Comparison of ENCODE assay signal across 8 mouse cellular contexts in the genomic region with DNA sequence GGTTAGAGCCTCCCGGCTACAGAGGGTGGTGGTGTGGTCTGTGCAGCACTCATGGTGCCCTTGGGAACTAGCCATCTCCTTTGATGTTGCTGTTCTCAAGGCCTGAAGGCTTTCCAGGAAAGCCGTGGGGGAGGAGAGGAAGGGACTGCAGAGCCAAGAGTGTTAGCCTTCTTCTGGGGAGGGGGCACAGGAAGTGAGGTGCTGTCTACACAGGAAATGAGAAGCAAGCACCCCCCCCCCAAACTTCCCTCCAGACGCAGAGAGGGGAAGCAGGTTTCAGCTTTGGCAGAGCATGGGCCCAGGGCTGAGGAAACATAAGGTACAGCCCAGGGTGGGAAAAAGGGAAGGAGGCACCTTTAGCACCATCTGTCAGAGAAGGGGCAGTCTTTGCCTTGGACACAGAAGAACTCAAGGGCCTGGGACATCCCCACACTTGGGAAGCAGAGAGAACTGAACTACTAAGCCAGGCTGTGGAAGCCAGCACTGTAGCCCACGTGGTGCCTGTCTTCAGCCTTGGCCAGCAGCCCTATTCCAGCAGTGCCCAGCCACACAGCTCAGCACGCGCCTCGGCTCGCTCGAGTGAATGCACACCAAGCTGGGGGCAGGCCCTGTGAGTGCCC. TPM values are rescaled to one million over a fixed set of nuclear protein-coding genes. Genes with fewer than 3 reads are reported as not detected.
A peak's percentile ranks its signal among the peaks of the same experiment; 100 is the strongest.
DNase-seq lines count a peak whose midpoint lies in the region; ATAC-seq lines count a peak whose summit lies in the region.

No protein-coding gene starts in this region.

- DNase-seq in midbrain, embryonic 14.5 days: no peak
- DNase-seq in cerebellum, adult 18-20 months: peak; percentile 68 to 71
- peak; percentile 51 for DNase-seq in gastrocnemius, adult 18-20 months (ENCODE audit: low spot score)
- peak; percentile 47 for DNase-seq in right cerebral cortex, postnatal 4 days
- no peak for DNase-seq in c-Kit-positive CD71-positive TER-119-positive erythroid progenitor cells, embryonic 14.5 days (ENCODE audit: low spot score)

- peaks cover 2% of the 10 kb centered on the region; the same call in 1 of the 2 replicates for H3K36me3 ChIP-seq in midbrain, embryonic 13.5 days
- peaks cover 5% of the 10 kb centered on the region for H3K36me3 ChIP-seq in midbrain, embryonic 14.5 days (ENCODE audit: control insufficient read depth, insufficient read depth, low read length)
- H3K36me3 ChIP-seq in kidney, embryonic 15.5 days: peaks cover 36% of the 10 kb centered on the region; the same call in 1 of the 2 replicates
- H3K36me3 ChIP-seq in liver, embryonic 15.5 days (replicated peaks): no peaks in the 10 kb centered on the region

- no peaks in the 10 kb centered on the region for H3K27me3 ChIP-seq in midbrain, embryonic 13.5 days
- H3K27me3 ChIP-seq in midbrain, embryonic 14.5 days (ENCODE audit: control insufficient read depth, insufficient read depth, low read length): no peaks in the 10 kb centered on the region
- no peaks in the 10 kb centered on the region for H3K27me3 ChIP-seq in kidney, embryonic 15.5 days
- no peaks in the 10 kb centered on the region for H3K27me3 ChIP-seq in liver, embryonic 15.5 days

- WGBS in midbrain, embryonic 13.5 days: 85% methylated on average over 9 of the region's 9 CpGs
- 83% methylated on average over 9 of the region's 9 CpGs for WGBS in midbrain, embryonic 14.5 days
- WGBS in kidney, embryonic 15.5 days: 44% methylated on average over 9 of the region's 9 CpGs
- WGBS in liver, embryonic 15.5 days (ENCODE audit: insufficient replicate concordance): 15% methylated on average over 9 of the region's 9 CpGs

- ATAC-seq in midbrain, embryonic 13.5 days: 0 out of 2 replicates have a peak, but pooled peaks have one; percentile 30
- ATAC-seq in midbrain, embryonic 14.5 days (ENCODE audit: low FRiP score, low TSS enrichment): no peak
- ATAC-seq in kidney, embryonic 15.5 days (replicated peaks; ENCODE audit: low FRiP score): peak; percentile 68
- peak; percentile 45 for ATAC-seq in liver, embryonic 15.5 days (ENCODE audit: insufficient read depth)

- peaks cover 34% of the 10 kb centered on the region for H3K4me1 ChIP-seq in midbrain, embryonic 13.5 days (replicated peaks)
- H3K4me1 ChIP-seq in midbrain, embryonic 14.5 days (ENCODE audit: control insufficient read depth, insufficient read depth, low read length): peaks cover 16% of the 10 kb centered on the region; the same call in 1 of the 2 replicates
- peaks cover 50% of the 10 kb centered on the region for H3K4me1 ChIP-seq in kidney, embryonic 15.5 days
- peaks cover 25% of the 10 kb centered on the region for H3K4me1 ChIP-seq in liver, embryonic 15.5 days (replicated peaks)

- H3K9ac ChIP-seq in midbrain, embryonic 13.5 days (replicated peaks): peak overlapping the region; percentile 25; the same call in 1 of the 2 replicates
- H3K9ac ChIP-seq in midbrain, embryonic 14.5 days (replicated peaks; ENCODE audit: low read length): no peak overlapping the region
- H3K9ac ChIP-seq in kidney, embryonic 15.5 days: 0 out of 2 replicates have a peak overlapping the region, but pooled peaks have one; percentile 22
- no peak overlapping the region for H3K9ac ChIP-seq in liver, embryonic 15.5 days

- H3K27ac ChIP-seq in midbrain, embryonic 13.5 days: no peak overlapping the region
- no peak overlapping the region; the same call in 1 of the 2 replicates for H3K27ac ChIP-seq in midbrain, embryonic 14.5 days (replicated peaks; ENCODE audit: low read depth, low read length)
- H3K27ac ChIP-seq in kidney, embryonic 15.5 days: peak overlapping the region; percentile 71
- peak overlapping the region; percentile 35 for H3K27ac ChIP-seq in liver, embryonic 15.5 days (replicated peaks)

- H3K4me2 ChIP-seq in midbrain, embryonic 13.5 days (replicated peaks): no peak overlapping the region
- H3K4me2 ChIP-seq in midbrain, embryonic 14.5 days (ENCODE audit: low read length): no peak overlapping the region
- no peak overlapping the region for H3K4me2 ChIP-seq in kidney, embryonic 15.5 days
- H3K4me2 ChIP-seq in liver, embryonic 15.5 days: peak overlapping the region; percentile 48

- H3K4me3 ChIP-seq in midbrain, embryonic 13.5 days (replicated peaks): no peak overlapping the region
- no peak overlapping the region for H3K4me3 ChIP-seq in midbrain, embryonic 14.5 days (replicated peaks; ENCODE audit: low read depth, low read length)
- H3K4me3 ChIP-seq in kidney, embryonic 15.5 days (replicated peaks): no peak overlapping the region
- no peak overlapping the region for H3K4me3 ChIP-seq in liver, embryonic 15.5 days (replicated peaks)

- no peaks in the 10 kb centered on the region for H3K9me3 ChIP-seq in midbrain, embryonic 13.5 days
- H3K9me3 ChIP-seq in midbrain, embryonic 14.5 days (ENCODE audit: control insufficient read depth, low read length): no peaks in the 10 kb centered on the region
- H3K9me3 ChIP-seq in kidney, embryonic 15.5 days (replicated peaks): no peaks in the 10 kb centered on the region
- H3K9me3 ChIP-seq in liver, embryonic 15.5 days (replicated peaks): no peaks in the 10 kb centered on the region

RNA-seq across cellular contexts. Expression of a gene that starts 8.3 kb away (rescaled TPM):
- 12.2 and 15.6 TPM in 2 replicates for polyA plus RNA-seq in midbrain, embryonic 13.5 days (2015; fragmentation: Nextera tagmentation; extraction: Ambion mirVana)
- polyA plus RNA-seq in midbrain, embryonic 14.5 days (2014; fragmentation: Nextera tagmentation; extraction: Ambion mirVana): 16.8 and 17.6 TPM in 2 replicates
- 1 to 10 TPM; 1.6 to 1.9 TPM for total RNA-seq in gastrocnemius, adult 18-20 months (2021)
- polyA plus RNA-seq in kidney, embryonic 15.5 days (2015; fragmentation: Nextera tagmentation; extraction: Ambion mirVana): 9.5 and 11.1 TPM in 2 replicates
- 0.92 and 1.3 TPM in 2 replicates for polyA plus RNA-seq in liver, embryonic 15.5 days (2015; fragmentation: Nextera tagmentation; extraction: Ambion mirVana)

RNA-seq across cellular contexts. Expression of a gene that starts 25.3 kb away (rescaled TPM):
- polyA plus RNA-seq in midbrain, embryonic 13.5 days (2015; fragmentation: Nextera tagmentation; extraction: Ambion mirVana): 26.5 and 26.9 TPM in 2 replicates
- polyA plus RNA-seq in midbrain, embryonic 14.5 days (2014; fragmentation: Nextera tagmentation; extraction: Ambion mirVana): 23.0 and 24.6 TPM in 2 replicates
- 1 to 10 TPM; 4.2 to 5.1 TPM for total RNA-seq in gastrocnemius, adult 18-20 months (2021)
- 15.6 and 17.3 TPM in 2 replicates for polyA plus RNA-seq in kidney, embryonic 15.5 days (2015; fragmentation: Nextera tagmentation; extraction: Ambion mirVana)
- polyA plus RNA-seq in liver, embryonic 15.5 days (2015; fragmentation: Nextera tagmentation; extraction: Ambion mirVana): 5.2 and 5.3 TPM in 2 replicates

RNA-seq across cellular contexts. Expression of a gene that starts 56.6 kb away (rescaled TPM):
- polyA plus RNA-seq in midbrain, embryonic 13.5 days (2015; fragmentation: Nextera tagmentation; extraction: Ambion mirVana): 228 and 244 TPM in 2 replicates
- polyA plus RNA-seq in midbrain, embryonic 14.5 days (2014; fragmentation: Nextera tagmentation; extraction: Ambion mirVana): 233 and 255 TPM in 2 replicates
- total RNA-seq in gastrocnemius, adult 18-20 months (2021): 100 to 1,000 TPM; 197 to 208 TPM
- polyA plus RNA-seq in kidney, embryonic 15.5 days (2015; fragmentation: Nextera tagmentation; extraction: Ambion mirVana): 502 and 516 TPM in 2 replicates
- polyA plus RNA-seq in liver, embryonic 15.5 days (2015; fragmentation: Nextera tagmentation; extraction: Ambion mirVana): 278 and 304 TPM in 2 replicates

Comparison
In these comparisons a context has a peak if more than half of its experiments do, and no peak if none do; other contexts are left out.
1. H3K9ac ChIP-seq: peak in midbrain, embryonic 13.5 days (single experiment) and kidney, embryonic 15.5 days (single experiment); none in midbrain, embryonic 14.5 days (single experiment) and liver, embryonic 15.5 days (single experiment).
2. H3K27ac ChIP-seq: peak in kidney, embryonic 15.5 days (single experiment) and liver, embryonic 15.5 days (single experiment); none in midbrain, embryonic 13.5 days (single experiment) and midbrain, embryonic 14.5 days (single experiment).
3. DNase-seq: peak in cerebellum, adult 18-20 months (2 of 2), gastrocnemius, adult 18-20 months (single experiment) and right cerebral cortex, postnatal 4 days (single experiment); none in midbrain, embryonic 14.5 days (single experiment) and c-Kit-positive CD71-positive TER-119-positive erythroid progenitor cells, embryonic 14.5 days (single experiment).